Mouse (Mus musculus) heart, postnatal 0 days (tissue): ENCODE measurements around the gene Esm1.

Source experiments
- CTCF ChIP-seq: IDR thresholded peaks from 2 replicates; pipeline ENCODE4 v1.5.1; 2016; ENCODE audit warnings: antibody characterized with exemption, control low read depth, low read depth
- EP300 ChIP-seq: IDR thresholded peaks from 2 replicates; pipeline ENCODE4 v1.6.1; 2016; ENCODE audit warnings: antibody characterized with exemption, low read depth

DNA sequence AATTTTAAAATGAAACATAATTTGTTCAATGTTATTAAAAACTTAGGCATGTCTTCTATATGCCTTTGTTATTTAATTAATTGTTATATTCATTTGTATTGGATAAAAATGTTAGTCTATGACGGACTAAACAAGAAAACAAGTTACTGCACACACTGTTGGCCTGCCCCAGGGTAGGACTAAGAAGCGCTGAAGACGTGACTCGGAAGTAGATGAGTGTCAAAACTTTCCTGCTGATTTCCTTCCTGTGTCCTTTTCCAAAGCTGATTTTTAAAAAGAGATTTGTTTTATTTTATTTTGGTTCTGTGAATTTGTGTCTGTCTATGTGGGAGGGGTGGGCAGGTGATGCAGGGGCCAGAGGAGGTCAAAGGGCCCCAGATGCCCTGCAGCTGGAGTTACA is 25.7 kb upstream of the Esm1 start:
- no peak for TF ChIP-seq CTCF
- TF ChIP-seq EP300 = no peak
